Mouse (Mus musculus) adrenal gland, postnatal 4 days (tissue): Measurements from ENCODE around the gene Slc16a14. TPM values are rescaled to one million over a fixed set of nuclear protein-coding genes. Genes with fewer than 3 reads are reported as not detected.

Experiments used
- DNase-seq, 2 experiments: peaks; one replicate each; pipeline ENCODE4 v3.0.0; 2021 to 2022; ENCODE audit warnings: low spot score in 2 of 2, mixed read lengths in 2 of 2
- total RNA-seq, 2 experiments: library from RNA; stranded (reverse); gene quantifications; 2 replicates each; pipeline ENCODE4 v1.2.3; 2021

Gene Slc16a14
- total RNA-seq, 2 experiments from 2014 or later = 3.6 to 5.1 TPM

GRCm38 (mm10) chr1:84912571-84912970 is 22.4 kb downstream of the Slc16a14 start:
- DNase-seq = no peak

GRCm38 (mm10) chr1:84910177-84910804 is 24.6 kb downstream of the Slc16a14 start:
- no peak for DNase-seq

GRCm38 (mm10) chr1:84904467-84904866 is 30.5 kb downstream of the Slc16a14 start:
- no peak for DNase-seq

- DNase-seq = no peak
Observed at GRCm38 (mm10) chr1:84899156-84899555, 35.8 kb downstream of the Slc16a14 start.

DNA sequence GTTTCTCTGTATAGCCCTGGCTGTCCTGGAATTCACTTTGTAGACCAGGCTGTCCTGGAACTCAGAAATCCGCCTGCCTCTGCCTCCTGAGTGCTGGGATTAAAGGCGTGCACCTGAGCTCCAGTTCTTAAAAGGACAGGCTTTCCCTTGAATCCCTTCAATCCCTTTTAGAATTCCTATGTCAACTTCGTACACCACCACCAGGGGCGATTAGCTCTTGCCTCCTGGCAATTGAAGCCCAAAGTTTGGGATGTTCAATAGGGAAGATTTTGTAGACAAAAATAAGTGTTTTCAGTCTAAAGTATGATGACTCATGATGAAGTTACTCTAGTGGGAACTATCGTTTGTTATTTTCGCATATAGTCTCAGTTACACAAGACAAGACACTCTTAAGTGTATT is 37.6 kb downstream of the Slc16a14 start:
- DNase-seq = no peak

DNA sequence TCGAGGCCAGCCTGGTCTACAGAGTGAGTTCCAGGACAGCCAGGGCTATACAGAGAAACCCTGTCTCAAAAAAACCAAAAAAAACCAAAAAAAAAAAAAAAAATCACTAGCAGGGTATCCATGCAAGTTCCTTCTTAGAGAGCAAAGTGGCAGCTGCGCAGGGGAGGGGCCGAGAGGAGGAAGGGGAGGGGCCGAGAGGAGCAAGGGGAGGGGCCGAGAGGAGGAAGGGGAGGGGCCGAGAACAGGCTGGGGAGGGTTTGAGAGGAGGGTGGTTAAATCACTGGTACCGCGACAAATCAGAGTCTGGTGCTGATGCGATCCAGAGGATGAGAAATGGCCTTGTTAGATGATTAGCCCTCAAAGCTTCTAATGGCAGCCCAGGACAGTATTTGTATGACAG is 43.2 kb downstream of the Slc16a14 start:
- DNase-seq = no peak

GRCm38 (mm10) chr1:84890503-84890902 is 44.4 kb downstream of the Slc16a14 start:
- no peak for DNase-seq

- DNase-seq = no peak
Observed at GRCm38 (mm10) chr1:84890005-84890393, 44.9 kb downstream of the Slc16a14 start.

GRCm38 (mm10) chr1:84889330-84890004 is 45.5 kb downstream of the Slc16a14 start:
- DNase-seq = no peak

DNA sequence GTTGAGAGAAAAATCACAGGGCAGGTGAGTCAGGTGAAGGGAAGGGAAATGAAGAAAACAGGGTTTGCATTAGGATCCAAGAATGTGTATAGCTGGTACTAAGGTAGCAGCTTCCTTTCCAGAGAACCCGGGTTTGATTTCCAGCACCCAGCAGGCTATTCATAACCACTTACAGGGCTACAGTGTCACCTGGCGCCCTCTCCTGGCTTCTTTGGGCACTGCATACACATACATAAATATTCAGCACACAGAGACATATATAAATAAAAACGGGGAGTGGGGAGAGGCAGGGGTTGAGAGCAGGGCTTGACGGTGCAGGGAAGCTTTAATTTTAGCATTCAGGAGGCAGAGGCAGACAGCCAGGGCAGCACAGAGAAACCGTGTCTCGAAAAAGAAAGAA is 49.0 kb downstream of the Slc16a14 start:
- no peak for DNase-seq

GRCm38 (mm10) chr1:84885174-84885573 is 49.8 kb downstream of the Slc16a14 start:
- no peak for DNase-seq

DNA sequence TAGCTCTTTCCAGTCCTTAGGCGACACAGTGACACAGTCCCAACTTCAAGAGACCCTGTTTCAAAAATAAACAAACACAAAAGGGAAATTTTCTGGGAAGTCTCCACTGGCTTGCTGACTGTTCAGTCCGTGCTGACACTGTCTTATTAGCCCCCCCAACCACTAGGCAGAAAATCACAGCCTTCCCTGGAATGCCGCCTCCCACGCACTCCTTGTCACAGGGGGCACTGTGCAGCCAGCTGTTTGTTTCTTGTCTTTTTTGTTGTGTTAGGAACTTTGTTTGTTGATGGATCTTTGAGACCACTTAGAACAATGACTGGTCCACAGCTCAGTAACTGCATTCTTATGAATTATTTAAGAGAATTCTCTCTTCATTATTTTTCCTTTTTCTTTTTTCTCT is 51.0 kb downstream of the Slc16a14 start:
- DNase-seq = no peak

- DNase-seq = no peak
Observed at GRCm38 (mm10) chr1:84882937-84883336, 52.0 kb downstream of the Slc16a14 start.

- DNase-seq = no peak
Observed at GRCm38 (mm10) chr1:84882066-84882532, 52.8 kb downstream of the Slc16a14 start.

DNA sequence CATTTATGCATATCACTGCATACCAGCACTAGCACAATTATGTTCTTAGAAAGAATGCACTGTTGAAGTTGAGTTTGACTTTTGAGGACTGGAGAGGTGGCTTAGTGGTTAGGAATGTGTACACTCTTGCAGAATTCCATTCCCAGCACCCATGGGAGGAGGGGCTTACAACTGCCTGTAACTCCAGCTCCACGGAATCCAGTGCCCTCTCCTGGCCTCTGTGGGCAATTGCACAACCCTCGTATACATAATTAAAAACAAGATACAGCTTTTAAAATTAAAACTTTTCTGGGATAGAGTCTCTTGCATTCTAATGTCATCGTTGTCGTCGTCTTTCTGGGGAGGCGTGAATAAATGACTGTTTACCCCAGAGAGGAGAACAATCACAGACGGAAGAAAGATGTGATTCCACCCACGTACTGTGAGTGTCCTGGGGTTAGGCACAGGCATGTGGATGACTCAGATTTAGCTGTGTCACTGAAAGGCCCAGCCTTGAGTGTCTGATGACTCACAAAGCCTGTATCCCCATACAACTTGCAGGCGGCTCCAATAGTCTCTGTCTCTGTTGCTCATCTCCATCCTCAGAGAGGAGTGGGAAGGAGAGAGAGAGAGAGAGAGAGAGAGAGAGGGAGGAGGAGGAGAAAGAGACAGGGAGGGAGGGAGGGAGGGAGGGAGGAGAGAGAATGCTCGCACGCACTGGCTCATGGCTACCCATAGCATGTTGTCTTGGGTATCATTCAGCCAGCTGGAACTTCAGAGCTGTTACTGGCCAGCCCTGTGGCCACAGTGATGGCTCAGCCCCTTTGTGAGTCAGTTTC is 53.5 kb downstream of the Slc16a14 start:
- peak in 1 of 2 experiments; percentile 9 for DNase-seq

- DNase-seq = no peak
Observed at GRCm38 (mm10) chr1:84879571-84880120, 55.3 kb downstream of the Slc16a14 start.

- no peak for DNase-seq
Observed at GRCm38 (mm10) chr1:84877590-84877989, 57.3 kb downstream of the Slc16a14 start.

- DNase-seq = no peak
Observed at GRCm38 (mm10) chr1:84872939-84873338, 62.0 kb downstream of the Slc16a14 start.

DNA sequence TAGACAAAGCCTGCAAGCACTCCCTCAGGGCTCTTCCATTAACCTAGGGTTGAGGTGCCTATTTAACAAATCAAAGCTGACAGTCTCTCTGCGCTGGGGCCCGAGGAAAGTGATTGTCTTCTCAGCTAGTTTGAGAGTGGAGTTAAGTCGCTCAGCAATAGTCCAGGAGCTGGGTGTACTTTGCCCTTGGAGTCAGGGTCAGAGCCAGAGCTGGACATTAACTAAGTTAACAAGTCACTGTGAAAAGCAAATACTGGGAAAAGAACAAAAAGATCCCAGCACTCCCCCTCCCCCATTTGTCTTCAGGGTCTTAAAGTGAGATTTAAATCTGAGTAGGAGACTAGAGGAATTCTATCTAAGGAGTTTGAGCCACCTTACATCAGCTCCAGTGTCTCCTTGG is 62.8 kb downstream of the Slc16a14 start:
- DNase-seq = no peak

DNA sequence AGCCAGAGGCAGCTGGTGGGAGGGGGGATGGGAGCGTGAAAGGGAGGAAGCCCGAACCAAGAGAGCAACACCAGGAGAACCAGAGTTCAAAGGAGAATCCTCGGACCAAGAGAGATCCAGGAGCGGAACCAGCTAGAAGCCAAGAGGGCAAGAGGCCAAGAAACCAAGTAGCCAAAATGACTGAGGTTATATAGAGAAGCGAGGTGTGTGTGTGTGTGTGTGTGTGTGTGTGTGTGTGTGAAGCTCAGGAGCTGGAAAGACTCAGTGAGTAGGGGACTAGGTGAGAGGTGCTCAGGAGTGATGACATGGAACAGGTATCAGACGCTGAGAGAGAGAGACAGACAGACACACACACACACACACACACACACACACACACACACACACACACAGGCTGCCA is 63.8 kb downstream of the Slc16a14 start:
- no peak for DNase-seq

DNA sequence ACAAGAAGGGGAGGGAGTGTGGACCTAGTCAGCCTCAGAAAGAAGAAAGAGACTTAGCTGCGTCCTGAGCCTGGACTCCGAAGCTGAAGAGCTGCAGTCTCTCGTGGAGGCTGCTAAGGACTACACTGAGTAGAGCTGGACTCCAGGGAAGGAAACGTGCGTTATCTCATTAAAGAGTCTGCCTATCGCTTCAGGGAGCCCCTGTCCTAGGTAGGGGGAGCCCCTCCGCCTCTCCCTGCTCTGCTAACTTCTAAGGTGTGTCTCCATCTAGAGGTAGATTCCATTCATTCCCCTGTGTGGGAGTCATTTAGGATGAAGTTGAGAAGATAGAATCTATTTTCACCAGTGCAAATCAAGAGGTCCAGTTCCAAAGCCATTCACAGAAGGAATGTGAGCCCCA is 65.4 kb downstream of the Slc16a14 start:
- DNase-seq = no peak

DNA sequence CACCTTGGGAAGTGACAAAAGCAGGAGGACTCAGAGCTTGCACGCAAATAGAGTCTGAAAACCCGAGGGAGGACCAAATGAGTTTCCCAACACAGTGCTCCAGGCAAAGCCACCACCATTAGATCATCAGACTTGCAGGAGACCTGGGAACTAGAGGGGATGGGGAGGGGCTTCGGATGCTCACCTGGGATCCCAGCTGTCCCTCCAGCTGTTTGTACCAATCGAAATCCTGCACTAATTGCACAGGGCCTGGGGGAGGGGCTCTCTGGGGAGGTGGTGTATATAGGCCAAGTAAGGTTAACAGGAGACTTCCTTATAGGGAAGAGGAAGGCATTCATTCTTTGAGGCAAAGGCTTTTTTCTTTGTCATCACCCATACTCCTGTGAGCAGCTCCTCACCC is 66.1 kb downstream of the Slc16a14 start:
- DNase-seq = no peak
